Mouse (Mus musculus): ENCODE results near the gene Slco2b1. TPM values are rescaled to one million over a fixed set of nuclear protein-coding genes. Genes with fewer than 3 reads are reported as not detected.
"Not testable (repeated sequence)": the region's sequence is repeated elsewhere in the genome, so short reads cannot be mapped to it uniquely, and the experiment has no call there.

Slco2b1 gene
- 8.4 and 9.7 TPM in 2 replicates for polyA plus RNA-seq (2012; ENCODE audit: insufficient read depth, insufficient read length, missing spikeins)

DNA sequence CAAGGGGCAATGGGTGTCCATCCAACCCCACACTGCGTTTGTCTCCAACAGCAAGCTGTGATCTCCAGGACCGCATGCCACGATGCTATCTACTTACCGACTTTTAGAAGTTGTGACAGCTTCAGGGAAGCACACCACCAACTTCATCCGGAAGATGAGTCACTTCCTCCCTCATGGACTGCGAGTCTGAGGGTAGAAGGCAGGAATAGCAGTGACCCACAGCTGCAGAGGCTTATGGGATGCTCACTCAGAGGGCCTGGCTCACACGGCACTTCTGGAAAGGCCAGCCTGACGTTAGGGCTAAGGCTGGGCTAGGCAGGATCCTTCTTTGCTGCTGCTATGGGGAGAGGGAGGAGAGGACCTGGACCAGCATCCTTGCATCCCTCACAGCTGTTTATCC lies at the start of gene Slco2b1:
TSS of gene Slco2b1 (minus strand) at position 175 of the 400 bp plus-strand sequence.
- Histone ChIP-seq H3K4me1 (ENCODE audit: control insufficient read depth, insufficient read depth, insufficient read length, low read length) (peaks cover 21% of the 10 kb centered on the region), H3K27ac (replicated peaks; ENCODE audit: low read depth, low read length) (no peak within 1 kb of the TSS), H3K4me3 (ENCODE audit: insufficient read depth, low read depth, low read length) (no peak within 1 kb of the TSS)

DNA sequence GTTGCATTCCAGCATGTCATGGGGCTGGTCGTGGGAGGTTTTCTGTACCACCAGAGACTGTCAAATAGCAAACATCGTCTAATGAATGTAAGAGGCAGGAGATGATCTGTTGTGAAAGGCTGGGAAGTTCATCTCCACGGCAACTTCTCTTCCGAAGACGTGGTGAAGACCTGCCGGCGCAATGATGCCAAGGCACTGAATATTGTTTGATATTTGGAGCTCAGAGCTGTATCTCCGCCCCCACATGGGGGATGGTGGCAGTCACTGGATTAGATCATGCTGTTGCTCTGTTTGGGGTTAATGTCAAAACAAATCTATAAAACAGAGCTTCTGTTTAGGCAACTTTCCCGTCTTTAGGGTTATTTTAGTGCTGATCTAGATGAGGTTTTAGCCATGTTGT lies 28.1 kb upstream of the Slco2b1 start:
- H3K4me1 ChIP-seq (ENCODE audit: control insufficient read depth, insufficient read depth, insufficient read length, low read length), result no peaks in the 10 kb centered on the region
- no peak overlapping the region for H3K27ac ChIP-seq (replicated peaks; ENCODE audit: low read depth, low read length)
- no peak overlapping the region for H3K4me3 ChIP-seq (ENCODE audit: insufficient read depth, low read depth, low read length)

DNA sequence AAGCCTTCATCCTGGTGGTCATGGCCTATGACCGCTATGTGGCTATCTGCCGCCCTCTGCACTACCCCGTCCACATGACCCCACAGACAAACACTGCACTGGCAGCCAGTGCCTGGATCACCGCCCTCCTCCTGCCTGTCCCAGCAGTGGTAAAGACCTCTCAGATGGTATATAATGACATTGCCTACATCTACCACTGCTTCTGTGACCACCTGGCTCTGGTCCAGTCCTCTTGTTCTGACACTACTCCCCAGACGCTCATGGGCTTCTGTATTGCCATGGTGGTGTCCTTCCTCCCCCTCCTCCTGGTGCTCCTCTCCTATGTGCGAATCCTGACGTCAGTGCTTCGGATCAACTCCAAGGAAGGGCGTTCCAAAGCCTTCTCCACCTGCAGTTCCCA lies 24.4 kb upstream of the Slco2b1 start:
- H3K4me3 ChIP-seq (ENCODE audit: insufficient read depth, low read depth, low read length); H3K27ac ChIP-seq (replicated peaks; ENCODE audit: low read depth, low read length); H3K4me1 ChIP-seq (ENCODE audit: control insufficient read depth, insufficient read depth, insufficient read length, low read length): not testable (repeated sequence)

DNA sequence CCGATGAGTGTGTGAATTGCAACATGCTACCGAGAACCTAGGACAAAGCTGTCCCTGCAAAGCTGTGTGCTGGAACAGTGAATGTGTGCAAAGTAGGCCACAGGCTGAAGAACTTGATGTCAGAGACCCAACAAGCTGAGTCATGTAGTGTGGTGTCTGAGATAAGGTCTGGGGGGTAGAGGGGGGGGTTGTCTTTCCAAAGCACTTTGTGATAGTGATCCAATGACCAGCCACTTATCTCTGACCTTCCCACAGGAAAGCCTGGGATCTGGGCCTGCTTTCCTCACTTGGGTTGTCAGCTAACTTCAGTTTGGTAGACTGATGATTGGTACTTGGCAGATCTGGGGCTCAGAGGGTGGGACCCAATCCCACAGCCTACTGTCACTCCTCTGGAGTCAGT lies 23.5 kb upstream of the Slco2b1 start:
- no peaks in the 10 kb centered on the region for H3K4me1 ChIP-seq (ENCODE audit: control insufficient read depth, insufficient read depth, insufficient read length, low read length)
- no peak overlapping the region for H3K4me3 ChIP-seq (ENCODE audit: insufficient read depth, low read depth, low read length)
- H3K27ac ChIP-seq (replicated peaks; ENCODE audit: low read depth, low read length), result no peak overlapping the region

DNA sequence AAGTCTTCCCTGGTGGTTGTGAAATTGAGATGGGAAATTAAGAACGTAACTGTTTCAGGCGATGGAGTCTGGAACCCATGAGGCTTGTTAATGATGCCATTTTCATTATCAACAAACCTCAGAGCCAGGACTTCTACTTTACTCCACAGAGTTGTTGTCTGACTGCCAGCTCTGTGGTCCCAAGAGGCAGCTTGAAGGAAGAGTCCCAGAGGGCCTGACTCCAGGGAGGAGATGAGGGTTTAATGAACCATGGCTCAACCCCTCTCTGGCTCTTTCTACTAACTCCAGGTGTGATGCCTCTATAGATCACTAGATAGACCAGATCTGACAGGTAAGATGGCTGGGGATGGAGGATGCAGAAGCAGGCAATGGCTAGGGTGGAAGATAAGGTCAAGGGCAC lies 18.8 kb upstream of the Slco2b1 start, which contains the start of gene Olfr520:
TSS of gene Olfr520 (plus strand) at position 301 of the 400 bp plus-strand sequence.
- H3K27ac ChIP-seq (replicated peaks; ENCODE audit: low read depth, low read length), result no peak within 1 kb of the TSS
- H3K4me3 ChIP-seq (ENCODE audit: insufficient read depth, low read depth, low read length), result no peak within 1 kb of the TSS
- H3K4me1 ChIP-seq (ENCODE audit: control insufficient read depth, insufficient read depth, insufficient read length, low read length), result no peaks in the 10 kb centered on the region

DNA sequence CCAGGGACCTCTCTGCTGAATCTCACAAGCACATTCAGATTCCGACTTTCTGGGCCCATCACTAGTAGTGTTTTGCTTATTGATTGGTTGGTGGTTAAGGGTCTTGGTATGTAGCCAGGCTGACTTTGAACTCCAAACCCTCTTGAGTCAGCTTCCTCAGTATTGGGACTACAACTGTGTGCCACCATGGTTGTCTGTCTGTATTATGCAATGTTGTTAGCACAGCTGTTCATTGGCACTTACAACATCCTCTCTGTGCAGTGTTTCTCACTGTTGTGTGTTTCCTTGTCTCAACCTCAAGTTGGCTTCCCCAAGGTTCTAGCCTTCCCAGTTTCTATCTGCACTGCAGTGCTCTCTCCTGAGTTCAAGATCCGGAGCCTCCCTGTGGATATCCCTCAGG lies 5.4 kb upstream of the Slco2b1 start:
- Histone ChIP-seq H3K4me3 (ENCODE audit: insufficient read depth, low read depth, low read length) (no peak overlapping the region), H3K4me1 (ENCODE audit: control insufficient read depth, insufficient read depth, insufficient read length, low read length) (no peaks in the 10 kb centered on the region), H3K27ac (replicated peaks; ENCODE audit: low read depth, low read length) (no peak overlapping the region)

DNA sequence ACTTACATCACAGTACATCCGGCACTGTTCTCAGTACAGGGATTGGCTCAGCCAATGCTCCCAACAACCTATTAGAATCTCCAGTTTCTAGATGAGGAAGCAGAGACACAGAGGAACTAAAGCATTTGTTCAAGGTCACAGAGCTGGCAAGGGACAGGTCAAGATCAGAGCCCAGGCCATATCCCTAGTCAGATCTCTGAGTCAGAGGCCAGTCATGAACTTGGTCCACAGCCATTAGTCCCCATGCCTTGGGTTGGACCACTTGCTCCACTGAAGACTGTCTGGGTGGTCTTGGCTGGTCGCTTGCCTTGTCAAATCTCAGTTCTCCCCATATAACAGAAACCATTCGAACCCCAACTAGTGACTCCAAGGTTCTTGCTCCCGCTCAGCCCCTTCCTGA lies 1.3 kb upstream of the Slco2b1 start:
- Histone ChIP-seq H3K4me3 (ENCODE audit: insufficient read depth, low read depth, low read length) (no peak overlapping the region), H3K4me1 (ENCODE audit: control insufficient read depth, insufficient read depth, insufficient read length, low read length) (peaks cover 15% of the 10 kb centered on the region)

DNA sequence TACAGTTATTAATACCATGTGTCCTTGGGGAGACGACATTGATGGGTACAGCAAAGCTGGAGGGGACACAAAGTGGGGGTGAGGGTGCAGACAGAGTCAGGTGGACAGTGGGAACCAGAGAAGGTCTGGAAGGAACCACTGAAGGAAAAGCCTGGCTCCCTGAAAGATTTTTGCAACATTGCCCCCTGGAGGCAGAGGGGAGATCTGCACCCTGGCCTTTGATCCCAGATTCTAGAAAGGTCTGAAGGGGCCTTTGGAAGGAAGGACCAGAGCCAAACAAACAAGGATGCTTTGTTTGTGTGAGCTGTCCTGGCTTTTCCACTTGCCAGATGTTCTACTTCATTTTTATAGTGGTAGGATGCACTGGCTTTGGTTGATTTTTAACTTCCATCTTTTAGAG lies 664 bp downstream of the Slco2b1 start:
- Histone ChIP-seq H3K27ac (replicated peaks; ENCODE audit: low read depth, low read length) (no peak overlapping the region), H3K4me3 (ENCODE audit: insufficient read depth, low read depth, low read length) (no peak overlapping the region), H3K4me1 (ENCODE audit: control insufficient read depth, insufficient read depth, insufficient read length, low read length) (peaks cover 21% of the 10 kb centered on the region)

More for the DNA sequence above, 1.3 kb upstream of the Slco2b1 start:
- H3K27ac ChIP-seq (replicated peaks; ENCODE audit: low read depth, low read length), result no peak overlapping the region

DNA sequence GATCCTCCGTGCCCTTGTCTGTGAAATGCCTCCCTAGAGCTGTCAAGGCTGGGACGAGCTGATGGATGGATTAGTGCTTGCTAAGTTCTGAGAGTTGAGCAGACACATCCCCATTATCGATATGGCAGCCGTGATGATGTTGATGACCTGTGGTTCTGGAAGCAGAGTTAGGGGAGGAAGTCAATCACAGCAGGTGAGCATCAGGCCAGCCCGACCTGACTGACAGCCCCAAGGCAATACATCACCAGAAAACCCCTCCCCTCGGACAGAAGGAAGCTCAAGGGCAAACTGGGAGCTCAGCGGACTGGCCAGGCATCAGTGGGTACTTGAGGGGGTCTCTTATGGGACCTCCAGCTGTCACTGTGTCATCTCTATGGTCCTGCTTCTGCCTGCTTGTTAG lies 1.1 kb downstream of the Slco2b1 start:
- Histone ChIP-seq H3K4me3 (ENCODE audit: insufficient read depth, low read depth, low read length) (no peak overlapping the region), H3K4me1 (ENCODE audit: control insufficient read depth, insufficient read depth, insufficient read length, low read length) (peaks cover 21% of the 10 kb centered on the region), H3K27ac (replicated peaks; ENCODE audit: low read depth, low read length) (no peak overlapping the region)

DNA sequence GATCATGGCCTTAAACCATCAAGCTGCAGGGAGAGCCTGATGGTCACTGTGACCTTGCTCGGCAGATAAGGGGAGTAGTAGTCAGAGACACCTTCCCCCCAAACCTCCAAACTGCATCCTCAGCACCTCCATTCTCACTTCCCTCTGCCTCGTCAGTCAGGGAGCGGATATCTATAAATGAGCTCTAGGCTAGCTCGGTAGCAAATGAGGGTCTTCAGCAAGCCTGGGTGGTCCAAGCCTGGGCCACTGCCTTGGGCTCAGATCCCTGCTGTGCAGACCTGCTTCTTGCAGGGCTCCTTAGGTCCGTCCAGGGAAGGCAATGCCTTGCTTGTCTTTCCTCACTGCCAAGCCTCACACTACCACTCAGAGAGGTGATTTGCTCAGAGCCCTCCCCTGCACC lies 2.4 kb downstream of the Slco2b1 start:
- H3K27ac ChIP-seq (replicated peaks; ENCODE audit: low read depth, low read length), result peak overlapping the region; percentile 99
- H3K4me1 ChIP-seq (ENCODE audit: control insufficient read depth, insufficient read depth, insufficient read length, low read length), result peaks cover 23% of the 10 kb centered on the region
- H3K4me3 ChIP-seq (ENCODE audit: insufficient read depth, low read depth, low read length), result no peak overlapping the region

DNA sequence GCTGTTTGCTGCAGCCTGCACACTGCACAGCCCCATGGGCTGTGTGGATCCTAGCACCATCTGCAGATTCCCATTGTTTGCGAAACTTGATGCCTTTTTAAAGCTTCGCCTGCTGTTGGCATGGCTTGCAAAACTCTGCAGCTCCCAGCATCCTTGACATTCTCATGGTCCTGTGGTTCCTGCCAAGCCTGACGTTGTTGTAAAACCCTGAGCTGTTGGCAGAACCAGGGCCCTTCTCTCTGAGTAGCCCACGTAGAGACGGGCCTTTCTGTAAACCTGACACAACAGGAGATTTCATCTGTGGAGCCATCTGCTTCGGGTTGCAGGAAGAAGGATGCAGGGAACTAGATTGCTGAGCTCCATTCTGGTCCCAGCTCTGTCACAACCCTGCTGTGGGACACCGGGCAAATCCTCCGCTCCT lies 2.8 kb downstream of the Slco2b1 start:
- peak overlapping the region; percentile 99 for H3K27ac ChIP-seq (replicated peaks; ENCODE audit: low read depth, low read length)
- no peak overlapping the region for H3K4me3 ChIP-seq (ENCODE audit: insufficient read depth, low read depth, low read length)
- H3K4me1 ChIP-seq (ENCODE audit: control insufficient read depth, insufficient read depth, insufficient read length, low read length), result peaks cover 26% of the 10 kb centered on the region

DNA sequence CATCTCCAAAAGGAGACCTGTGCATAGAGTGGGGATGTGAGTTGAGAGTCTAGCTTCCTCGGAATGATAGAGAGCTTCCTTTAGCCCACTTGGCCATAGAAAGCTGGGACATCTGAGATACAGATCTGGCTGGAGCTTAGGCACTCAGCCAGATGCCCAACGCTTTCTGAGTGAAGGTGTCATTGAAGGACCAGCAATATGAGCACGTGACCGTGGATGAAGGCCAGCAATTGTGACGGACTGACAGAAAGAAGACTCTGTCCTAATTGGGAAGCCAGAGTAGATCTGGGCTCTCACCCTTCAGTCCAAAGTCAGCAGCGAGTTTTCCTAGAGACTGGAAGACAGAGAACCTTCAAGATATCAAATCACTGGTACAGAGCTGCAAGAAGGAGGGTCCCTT lies 3.5 kb downstream of the Slco2b1 start:
- Histone ChIP-seq H3K4me3 (ENCODE audit: insufficient read depth, low read depth, low read length) (0 out of 2 replicates have a peak overlapping the region, but pooled peaks have one; percentile 68), H3K4me1 (ENCODE audit: control insufficient read depth, insufficient read depth, insufficient read length, low read length) (peaks cover 26% of the 10 kb centered on the region), H3K27ac (replicated peaks; ENCODE audit: low read depth, low read length) (peak overlapping the region; percentile 99)

DNA sequence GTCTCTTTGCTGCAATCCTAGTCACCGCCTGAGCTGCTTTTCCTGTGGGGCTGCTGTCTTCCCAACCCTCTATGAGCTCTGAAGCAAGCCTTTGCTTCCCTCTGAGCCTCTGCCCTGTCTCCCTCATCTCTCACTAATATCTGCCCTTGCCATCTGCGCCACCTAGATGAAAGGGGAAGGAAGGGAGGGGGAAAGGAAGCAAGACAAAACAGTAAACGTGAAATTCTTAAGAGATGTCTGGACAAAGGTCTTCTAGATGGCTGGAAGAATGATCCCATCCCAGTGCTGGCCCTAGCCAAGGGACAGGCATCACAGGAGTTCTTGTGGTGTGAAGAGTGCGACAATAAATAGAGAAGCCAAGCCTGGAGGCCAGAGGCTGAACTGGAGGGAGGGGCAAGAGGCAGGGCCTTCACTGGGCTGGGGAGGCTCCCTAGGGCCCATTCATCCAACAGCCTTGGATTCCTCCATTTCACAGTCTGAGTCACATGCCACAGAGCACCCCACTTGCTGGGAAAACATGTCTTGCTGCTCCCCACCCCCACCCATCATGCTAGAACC lies 4.0 kb downstream of the Slco2b1 start:
- H3K4me1 ChIP-seq (ENCODE audit: control insufficient read depth, insufficient read depth, insufficient read length, low read length), result peaks cover 29% of the 10 kb centered on the region
- peak overlapping the region; percentile 99 for H3K27ac ChIP-seq (replicated peaks; ENCODE audit: low read depth, low read length)
- H3K4me3 ChIP-seq (ENCODE audit: insufficient read depth, low read depth, low read length), result peak overlapping the region; percentile 68; the same call in 1 of the 2 replicates

DNA sequence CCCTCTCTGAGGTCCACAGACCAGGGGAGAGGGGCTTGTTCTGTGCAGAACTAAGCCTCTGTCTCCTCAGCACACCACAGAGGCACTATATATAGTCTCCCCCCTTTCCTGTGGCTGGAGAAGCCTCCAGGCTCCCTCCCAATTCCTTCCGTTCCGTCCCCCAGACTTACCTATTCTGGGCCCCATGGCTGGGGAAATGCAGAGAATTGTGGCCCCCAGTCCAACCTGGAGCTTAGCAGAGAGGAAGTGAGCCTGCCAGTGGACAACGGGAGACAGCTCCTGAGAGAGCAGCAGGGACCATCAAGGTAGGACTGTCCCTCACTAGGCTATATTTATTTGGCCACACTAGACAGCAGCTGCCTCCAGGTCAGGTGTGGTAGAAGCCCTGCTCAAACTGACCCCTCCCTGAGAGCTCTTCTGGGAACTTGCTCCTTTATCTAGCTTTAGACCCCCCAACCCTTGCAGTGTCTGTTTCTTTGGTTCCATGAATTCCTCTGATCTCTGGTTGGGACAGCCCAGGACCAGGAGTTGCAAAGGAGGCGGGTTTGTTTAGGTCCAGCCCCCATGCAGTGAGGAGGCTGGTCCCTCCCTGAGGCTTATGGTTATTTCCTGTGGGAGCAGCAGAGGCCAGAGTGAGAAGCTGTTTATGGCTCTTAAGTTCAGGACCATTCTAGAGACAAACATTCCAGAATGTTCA lies 4.7 kb downstream of the Slco2b1 start:
- Histone ChIP-seq H3K27ac (replicated peaks; ENCODE audit: low read depth, low read length) (peak overlapping the region; percentile 99), H3K4me1 (ENCODE audit: control insufficient read depth, insufficient read depth, insufficient read length, low read length) (peaks cover 29% of the 10 kb centered on the region), H3K4me3 (ENCODE audit: insufficient read depth, low read depth, low read length) (peak overlapping the region; percentile 68)

DNA sequence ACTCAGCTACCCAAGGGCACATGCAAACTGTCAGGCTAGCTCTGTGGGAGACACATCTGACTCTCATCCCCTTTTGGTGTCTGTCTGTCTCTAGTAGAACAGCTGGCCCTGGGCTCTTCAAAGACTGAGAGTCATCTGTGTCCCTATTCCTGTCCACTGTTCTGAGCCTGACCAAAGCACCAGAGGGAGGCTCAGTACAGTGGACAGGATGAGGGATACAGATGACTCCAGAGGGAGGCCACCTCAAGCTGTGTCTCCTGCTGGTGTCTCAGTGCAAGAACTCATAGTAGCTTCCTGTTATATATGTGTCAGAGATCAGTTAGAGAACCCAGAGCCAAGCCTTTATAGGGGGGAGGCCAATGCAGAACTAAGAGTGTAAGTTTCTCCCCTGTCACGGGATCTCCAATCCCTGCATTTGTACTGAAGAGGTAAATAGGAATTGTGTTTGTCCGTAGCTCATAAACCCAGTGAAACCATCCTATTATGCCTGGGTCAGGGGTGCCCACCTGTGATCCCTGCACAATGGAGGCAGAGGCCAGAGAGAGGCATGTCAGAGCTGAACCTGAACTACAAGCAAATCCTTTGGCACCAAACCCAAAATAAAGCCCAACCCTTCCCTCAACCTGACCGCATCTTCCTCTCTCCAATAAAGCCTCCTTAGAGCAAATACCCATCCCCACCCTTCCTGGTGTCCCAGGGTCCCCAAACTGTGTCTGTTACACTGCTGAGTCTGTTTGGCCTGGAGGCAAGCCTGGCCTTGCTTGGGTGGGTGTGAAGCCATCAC lies 6.2 kb downstream of the Slco2b1 start:
- Histone ChIP-seq H3K4me3 (ENCODE audit: insufficient read depth, low read depth, low read length) (peak overlapping the region; percentile 68), H3K27ac (replicated peaks; ENCODE audit: low read depth, low read length) (peak overlapping the region; percentile 99)

More for the DNA sequence above, 6.2 kb downstream of the Slco2b1 start:
- H3K4me1 ChIP-seq (ENCODE audit: control insufficient read depth, insufficient read depth, insufficient read length, low read length), result peaks cover 40% of the 10 kb centered on the region

All from brown adipose tissue, adult 24 weeks (tissue).